Mouse (Mus musculus) limb, embryonic 11.5 days (tissue): ENCODE results near the gene Tmc1. TPM values are rescaled to one million over a fixed set of nuclear protein-coding genes. Genes with fewer than 3 reads are reported as not detected.

ENCODE experiments used
- ATAC-seq: fragments of 200-750 bp; cut with Nextera tagmentation; 2 replicates; pipeline ENCODE4 v1.8.0; 2017; ENCODE audit warnings: low read depth; ENCODE audit not compliant: insufficient number of reproducible peaks, low FRiP score, low TSS enrichment
- DNase-seq: peaks from one replicate; pipeline ENCODE4 v3.0.0-alpha.2; 2015; ENCODE audit warnings: low spot score
- H3K27ac ChIP-seq: fragments of 300-500 bp; sonication (generic); replicated peaks from 2 replicates; pipeline ENCODE4 v1.5.1; 2014; ENCODE audit warnings: low read depth, mild to moderate bottlenecking, low read length
- H3K27me3 ChIP-seq: fragments of 300-500 bp; sonication (generic); 2 replicates; pipeline ENCODE4 v1.6.1; 2014; ENCODE audit warnings: mild to moderate bottlenecking, low read length, mixed read lengths; ENCODE audit not compliant: control insufficient read depth, insufficient read depth
- H3K36me3 ChIP-seq: fragments of 300-500 bp; sonication (generic); 2 replicates; pipeline ENCODE4 v1.6.1; 2014; ENCODE audit warnings: mild to moderate bottlenecking, low read length, moderate library complexity, mixed read lengths; ENCODE audit not compliant: control insufficient read depth, insufficient read depth
- H3K4me1 ChIP-seq: fragments of 300-500 bp; sonication (generic); 2 replicates; pipeline ENCODE4 v1.6.1; 2014; ENCODE audit warnings: low read length, mixed read lengths; ENCODE audit not compliant: control insufficient read depth, insufficient read depth
- H3K4me2 ChIP-seq: fragments of 300-500 bp; sonication (generic); 2 replicates; pipeline ENCODE4 v1.6.1; 2014; ENCODE audit warnings: low read depth, mild to moderate bottlenecking, moderate library complexity; ENCODE audit not compliant: severe bottlenecking
- H3K4me3 ChIP-seq: fragments of 300-500 bp; sonication (generic); 2 replicates; pipeline ENCODE4 v1.5.1; 2014; ENCODE audit warnings: low read depth, low read length
- H3K9ac ChIP-seq: fragments of 300-500 bp; sonication (generic); 2 replicates; pipeline ENCODE4 v1.6.1; 2014; ENCODE audit warnings: mild to moderate bottlenecking, low read length
- H3K9me3 ChIP-seq: fragments of 300-500 bp; sonication (generic); 2 replicates; pipeline ENCODE4 v1.6.1; 2016; ENCODE audit warnings: low read length; ENCODE audit not compliant: control insufficient read depth
- WGBS: fragments of 180-500 bp; shearing (Covaris S2); extraction: QIAGEN DNeasy Blood & Tissue Kit; methylation state at CpG from one replicate; pipeline ENCODE4 v1.1.7; 2014; 5-methylcytosine and 5-hydroxymethylcytosine counted together
- polyA plus RNA-seq: library from polyadenylated mRNA; unstranded; fragments of >200 nt; fragmentation: Nextera tagmentation; extraction: Ambion mirVana; gene quantifications from 2 replicates; pipeline ENCODE4 v1.2.1, GENCODE M21; 2014

Tmc1 gene
- polyA plus RNA-seq, 1 experiment from 2014 or later: not detected

DNA sequence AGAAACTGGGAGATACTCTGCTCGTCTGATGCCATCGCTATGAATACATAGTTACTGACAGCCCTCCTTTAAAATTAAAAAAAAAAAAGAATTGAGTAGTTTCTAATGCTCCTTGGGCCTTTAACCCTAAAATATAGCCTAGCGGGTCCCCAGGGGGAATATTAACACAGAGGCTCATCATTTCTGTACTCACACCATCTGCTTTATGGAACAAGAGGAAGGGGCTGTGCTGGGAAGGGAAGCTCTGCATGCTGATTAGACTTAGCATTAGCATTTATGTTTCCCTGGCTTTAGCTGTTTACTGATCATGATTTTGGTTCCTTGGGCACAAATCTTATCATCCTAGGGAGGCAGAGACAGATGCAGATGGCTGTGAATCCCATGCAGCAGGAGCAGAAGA, 159.0 kb downstream of the Tmc1 start:
- Histone ChIP-seq H3K27ac (no peak overlapping the region), H3K36me3 (no peaks in the 10 kb centered on the region), H3K27me3 (no peaks in the 10 kb centered on the region), H3K9ac (no peak overlapping the region), H3K4me3 (no peak overlapping the region), H3K9me3 (no peaks in the 10 kb centered on the region), H3K4me2 (no peak overlapping the region), H3K4me1 (no peaks in the 10 kb centered on the region)
- ATAC-seq (no peak), DNase-seq (no peak)
- WGBS: 79% methylated on average over 3 of the region's 3 CpGs

DNA sequence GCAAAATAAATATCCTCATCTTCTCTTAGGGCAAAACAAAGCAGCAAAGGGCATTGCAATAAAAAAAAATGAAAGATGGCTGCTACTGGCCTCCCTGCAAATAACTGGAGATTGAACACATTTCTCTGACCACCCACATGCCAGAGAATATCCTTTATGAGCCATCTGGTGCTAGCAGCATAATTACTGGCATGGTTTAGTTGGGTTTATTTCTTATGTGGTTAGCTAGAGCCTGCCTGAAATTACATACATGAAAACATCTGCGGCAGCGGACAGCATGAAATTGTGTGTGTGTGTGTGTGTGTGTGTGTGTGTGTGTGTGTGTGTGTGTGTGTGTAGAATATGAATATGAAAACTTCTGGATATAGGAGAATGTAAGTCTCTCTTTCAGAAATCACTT, 161.2 kb downstream of the Tmc1 start:
- 87% methylated on average over 2 of the region's 2 CpGs for WGBS
- H3K27me3 ChIP-seq: no peaks in the 10 kb centered on the region
- no peaks in the 10 kb centered on the region for H3K4me1 ChIP-seq
- H3K36me3 ChIP-seq: no peaks in the 10 kb centered on the region
- no peak for ATAC-seq
- H3K4me2 ChIP-seq: no peak overlapping the region
- H3K4me3 ChIP-seq: no peak overlapping the region
- H3K27ac ChIP-seq: no peak overlapping the region
- DNase-seq: no peak
- no peak overlapping the region for H3K9ac ChIP-seq
- H3K9me3 ChIP-seq: no peaks in the 10 kb centered on the region

DNA sequence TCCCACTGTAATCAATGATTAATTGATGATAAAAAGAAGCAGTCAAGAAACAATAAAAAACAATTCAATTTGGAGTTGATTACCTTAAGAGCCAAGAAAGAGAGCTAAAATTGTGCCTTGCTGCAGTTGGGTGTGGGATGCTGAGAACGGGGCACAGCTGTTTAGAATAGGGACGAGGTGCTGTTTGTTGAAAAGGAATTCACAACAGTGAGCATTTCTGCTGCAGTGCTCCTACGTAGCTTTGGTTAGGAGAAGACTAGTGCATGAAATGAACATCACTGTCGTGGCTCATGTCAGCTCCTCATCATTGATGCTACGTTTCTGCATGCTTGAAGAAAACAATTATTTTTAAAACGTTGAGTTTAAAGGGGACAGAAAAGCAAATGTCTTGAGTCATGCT, 166.7 kb downstream of the Tmc1 start:
- Histone ChIP-seq H3K27me3 (no peaks in the 10 kb centered on the region), H3K27ac (no peak overlapping the region), H3K9ac (no peak overlapping the region), H3K4me1 (no peaks in the 10 kb centered on the region), H3K4me2 (no peak overlapping the region), H3K9me3 (no peaks in the 10 kb centered on the region), H3K36me3 (no peaks in the 10 kb centered on the region), H3K4me3 (no peak overlapping the region)
- DNase-seq (no peak), ATAC-seq (no peak)
- WGBS: 86% methylated on average over 6 of the region's 6 CpGs

DNA sequence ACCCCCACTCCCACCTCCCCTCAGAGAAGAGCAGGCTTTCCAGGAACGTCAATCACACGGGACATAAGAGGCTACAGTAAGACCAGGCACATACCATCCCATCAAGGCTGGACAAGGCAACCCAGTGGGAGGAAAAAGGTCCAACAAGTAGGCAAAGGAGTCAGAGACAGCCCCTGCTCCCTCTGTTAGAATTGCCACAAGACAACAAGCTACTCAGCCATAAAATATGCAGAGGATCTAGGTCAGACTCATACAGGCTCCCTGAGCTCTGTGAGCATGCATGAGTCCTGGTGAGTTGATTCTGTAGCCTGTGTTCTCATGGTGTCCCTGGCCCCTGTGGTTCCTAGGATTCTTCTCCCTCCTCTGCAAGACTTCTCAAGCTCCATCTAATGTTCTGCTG, 178.3 kb downstream of the Tmc1 start:
- no peaks in the 10 kb centered on the region for H3K36me3 ChIP-seq
- H3K4me2 ChIP-seq: no peak overlapping the region
- no peaks in the 10 kb centered on the region for H3K27me3 ChIP-seq
- WGBS: 66% methylated on average over 2 of the region's 2 CpGs
- no peaks in the 10 kb centered on the region for H3K9me3 ChIP-seq
- no peaks in the 10 kb centered on the region for H3K4me1 ChIP-seq
- H3K4me3 ChIP-seq: no peak overlapping the region
- H3K27ac ChIP-seq: no peak overlapping the region
- DNase-seq (no peak), ATAC-seq (no peak)
- H3K9ac ChIP-seq: no peak overlapping the region

DNA sequence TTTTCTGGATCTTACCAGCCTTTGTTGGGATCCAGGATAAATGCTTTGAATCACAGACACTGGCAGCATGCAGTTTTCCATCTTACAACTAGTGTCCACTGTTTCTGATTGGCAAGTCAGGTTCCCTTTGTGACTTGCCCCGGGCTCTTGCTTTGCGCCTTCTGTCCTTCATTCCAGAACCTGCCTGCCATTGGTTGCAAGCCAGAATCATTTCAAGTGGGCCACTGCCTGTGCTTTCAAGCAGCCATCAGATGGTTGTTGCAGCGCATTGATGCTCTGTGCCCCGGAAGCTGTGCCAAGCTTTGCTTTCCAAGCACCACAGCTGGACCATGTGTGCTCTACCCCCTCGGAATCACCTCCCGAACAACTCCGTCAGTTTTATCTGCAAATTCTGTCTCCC, 180.1 kb downstream of the Tmc1 start:
- no peak for DNase-seq
- no peaks in the 10 kb centered on the region for H3K36me3 ChIP-seq
- no peak for ATAC-seq
- no peaks in the 10 kb centered on the region for H3K4me1 ChIP-seq
- no peak overlapping the region for H3K27ac ChIP-seq
- 95% methylated on average over 7 of the region's 7 CpGs for WGBS
- no peak overlapping the region for H3K4me2 ChIP-seq
- H3K4me3 ChIP-seq: no peak overlapping the region
- no peaks in the 10 kb centered on the region for H3K27me3 ChIP-seq
- H3K9ac ChIP-seq: no peak overlapping the region
- H3K9me3 ChIP-seq: no peaks in the 10 kb centered on the region

DNA sequence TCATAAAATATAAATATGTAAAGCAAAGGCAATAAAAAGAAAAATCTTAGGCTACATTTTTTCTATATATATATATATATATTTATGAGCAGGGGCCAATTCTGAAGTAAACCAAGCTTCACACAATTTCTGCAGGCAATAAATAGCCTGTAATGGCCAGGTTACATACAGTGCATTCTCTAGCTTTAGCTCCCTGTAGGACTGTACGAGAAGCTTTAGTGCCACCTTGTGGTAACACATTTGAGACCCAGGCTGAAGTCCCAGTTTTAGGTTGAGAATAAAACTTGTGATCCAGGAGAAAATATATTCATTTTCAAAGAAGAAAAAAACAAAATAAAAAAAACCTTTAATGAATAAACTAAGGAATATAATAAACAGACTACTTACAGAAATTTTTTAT, 189.8 kb downstream of the Tmc1 start:
- WGBS: 28% methylated on average over 1 of the region's 1 CpGs

DNA sequence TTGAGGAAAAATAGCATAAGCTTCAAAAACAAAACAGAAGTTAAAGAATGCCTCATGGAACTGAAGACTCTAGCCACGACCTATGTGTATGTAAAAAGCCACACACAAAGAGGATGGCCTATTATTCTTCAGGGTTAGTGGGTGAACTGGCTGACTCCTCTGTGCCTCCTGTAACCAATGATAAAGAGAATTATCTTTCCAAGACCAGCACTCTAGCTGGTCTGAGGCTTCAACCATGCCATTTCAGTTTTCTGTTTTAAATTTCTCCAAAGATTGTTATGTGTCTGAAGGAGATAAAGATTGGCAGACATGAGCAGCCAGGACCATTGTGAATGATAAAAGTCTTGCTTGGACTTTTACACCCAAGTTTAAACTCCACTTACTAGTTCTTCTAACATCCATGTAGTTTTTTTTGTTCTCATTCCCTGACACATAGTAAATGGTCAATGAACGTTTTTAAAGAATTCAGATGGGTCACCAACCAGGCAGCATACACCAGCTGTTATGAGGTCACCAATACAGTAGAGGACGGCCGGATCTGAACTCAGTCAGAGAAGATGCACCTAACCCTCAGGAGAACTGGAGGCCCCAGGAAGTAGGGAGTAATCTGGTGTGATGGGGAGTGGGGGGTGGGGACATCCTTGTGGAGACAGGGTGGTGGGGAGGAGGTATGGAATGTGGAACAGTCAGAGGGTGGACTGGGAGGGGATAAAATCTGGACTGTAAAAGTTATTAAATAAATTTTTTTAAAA, 192.2 kb downstream of the Tmc1 start:
- Histone ChIP-seq H3K27ac (no peak overlapping the region), H3K4me3 (no peak overlapping the region), H3K4me1 (no peaks in the 10 kb centered on the region), H3K9me3 (no peaks in the 10 kb centered on the region), H3K9ac (no peak overlapping the region), H3K4me2 (no peak overlapping the region), H3K27me3 (no peaks in the 10 kb centered on the region), H3K36me3 (no peaks in the 10 kb centered on the region)
- ATAC-seq: no peak
- DNase-seq: no peak
- WGBS: 78% methylated on average over 4 of the region's 4 CpGs

More for the DNA sequence above, 189.8 kb downstream of the Tmc1 start:
- Histone ChIP-seq H3K4me1 (no peaks in the 10 kb centered on the region), H3K4me3 (no peak overlapping the region), H3K36me3 (no peaks in the 10 kb centered on the region), H3K9me3 (no peaks in the 10 kb centered on the region), H3K9ac (no peak overlapping the region), H3K27ac (no peak overlapping the region), H3K27me3 (no peaks in the 10 kb centered on the region), H3K4me2 (no peak overlapping the region)
- ATAC-seq (no peak), DNase-seq (no peak)

DNA sequence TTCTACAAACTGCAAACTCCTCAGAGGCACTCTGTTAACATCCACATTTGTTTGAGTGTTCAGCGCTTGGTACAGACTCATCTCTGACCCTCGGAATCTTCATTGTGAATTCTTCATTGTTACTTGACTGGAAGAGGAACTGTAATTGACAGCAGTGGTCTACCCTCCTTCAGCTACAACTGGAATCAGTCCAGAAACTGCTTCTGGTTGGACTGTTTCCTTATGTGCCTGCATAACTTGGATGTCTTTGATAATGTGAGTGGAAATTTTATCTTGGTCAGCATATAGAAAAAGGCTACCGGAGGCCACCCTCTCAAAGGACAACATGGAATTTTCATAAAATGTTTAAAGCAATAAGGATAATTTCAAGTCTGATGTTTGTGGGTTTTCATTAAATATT, 192.9 kb downstream of the Tmc1 start:
- H3K4me2 ChIP-seq: no peak overlapping the region
- no peaks in the 10 kb centered on the region for H3K9me3 ChIP-seq
- DNase-seq (no peak), ATAC-seq (no peak)
- no peak overlapping the region for H3K27ac ChIP-seq
- 96% methylated on average over 3 of the region's 3 CpGs for WGBS
- no peaks in the 10 kb centered on the region for H3K4me1 ChIP-seq
- H3K36me3 ChIP-seq: no peaks in the 10 kb centered on the region
- no peak overlapping the region for H3K4me3 ChIP-seq
- no peaks in the 10 kb centered on the region for H3K27me3 ChIP-seq
- no peak overlapping the region for H3K9ac ChIP-seq

DNA sequence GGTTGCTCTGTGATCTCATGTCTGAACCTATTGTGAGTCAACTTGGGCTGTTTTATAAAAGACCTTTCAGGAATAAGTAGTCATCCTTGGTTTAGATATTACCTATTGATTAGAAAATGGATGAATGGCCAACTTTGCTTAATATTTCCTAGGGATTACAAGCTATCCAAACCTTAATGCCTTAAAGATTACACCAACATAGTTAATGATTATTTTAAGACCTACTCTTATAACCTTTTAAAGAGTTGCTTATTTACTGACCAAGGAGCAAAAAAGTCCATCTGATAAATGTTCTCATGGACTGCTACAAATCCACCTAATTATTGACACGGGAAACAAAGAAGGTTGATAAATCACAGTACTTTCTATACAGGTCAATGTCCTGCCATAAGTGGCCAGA, 209.4 kb downstream of the Tmc1 start:
- Histone ChIP-seq H3K4me3 (no peak overlapping the region), H3K27me3 (no peaks in the 10 kb centered on the region), H3K9me3 (no peaks in the 10 kb centered on the region), H3K4me2 (no peak overlapping the region), H3K27ac (no peak overlapping the region), H3K4me1 (no peaks in the 10 kb centered on the region), H3K36me3 (no peaks in the 10 kb centered on the region), H3K9ac (no peak overlapping the region)
- WGBS: 86% methylated on average over 1 of the region's 1 CpGs
- DNase-seq (no peak), ATAC-seq (no peak)
